8 mouse cellular contexts compared by ENCODE assay signal in the genomic region with DNA sequence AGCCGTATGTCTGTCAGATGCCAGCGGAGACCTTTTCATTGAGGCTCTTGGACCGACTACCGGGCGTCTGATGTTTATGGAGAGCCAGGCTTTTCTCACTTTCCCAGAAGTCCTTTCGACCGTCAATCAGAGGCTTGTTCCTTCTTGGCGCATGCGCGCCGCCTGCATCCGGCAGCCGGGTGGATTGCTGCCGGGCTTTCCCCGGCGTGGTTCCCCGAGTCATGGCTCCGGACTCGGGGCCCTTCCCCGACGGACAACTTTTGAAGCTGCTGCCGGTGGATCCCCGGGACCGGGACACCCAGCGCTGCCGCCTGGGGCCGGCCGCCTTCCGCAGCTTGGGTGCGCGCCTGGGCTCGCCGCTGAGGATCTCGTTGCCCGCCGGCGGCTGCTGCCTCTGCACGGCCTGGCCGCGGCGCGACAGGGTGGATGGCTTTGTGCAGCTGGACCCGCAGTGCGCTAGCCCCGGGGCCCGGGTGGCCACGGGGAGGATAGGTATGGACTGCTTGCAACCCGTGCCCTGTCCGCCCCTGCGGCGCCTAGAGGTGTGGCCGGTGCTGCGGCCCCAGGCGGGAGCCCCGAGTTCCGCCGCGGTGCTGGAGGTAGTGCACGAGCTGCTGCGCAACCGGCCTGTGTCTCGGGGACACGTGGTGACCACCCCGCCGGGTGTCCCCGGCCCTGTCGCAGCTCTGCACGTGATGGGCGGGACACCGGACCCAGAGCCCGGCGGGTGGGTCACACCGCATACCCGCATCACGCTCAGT. TPM values are rescaled to one million over a fixed set of nuclear protein-coding genes. Genes with fewer than 3 reads are reported as not detected.
DNase-seq lines count a peak whose midpoint lies in the region; ATAC-seq lines count a peak whose summit lies in the region.

No protein-coding gene starts in this region.

- peak overlapping the region; percentile 90 for H3K9ac ChIP-seq in embryonic facial prominence, embryonic 12.5 days
- H3K9ac ChIP-seq in limb, embryonic 12.5 days (replicated peaks) = peak overlapping the region; percentile 94
- H3K9ac ChIP-seq in midbrain, embryonic 14.5 days (replicated peaks; ENCODE audit: low read length) = peak overlapping the region; percentile 91

- WGBS in embryonic facial prominence, embryonic 12.5 days = under 1% methylated on average over 75 of the region's 75 CpGs
- WGBS in limb, embryonic 12.5 days = under 1% methylated on average over 75 of the region's 75 CpGs
- under 1% methylated on average over 75 of the region's 75 CpGs for WGBS in midbrain, embryonic 14.5 days

- peak overlapping the region; percentile 87 for H3K4me3 ChIP-seq in embryonic facial prominence, embryonic 12.5 days
- peak overlapping the region; percentile 96 for H3K4me3 ChIP-seq in limb, embryonic 12.5 days (replicated peaks)
- peak overlapping the region; percentile 99 for H3K4me3 ChIP-seq in midbrain, embryonic 14.5 days (replicated peaks; ENCODE audit: low read depth, low read length)

- DNase-seq in 3T3-L1 (ENCODE audit: low read depth, low spot score) = peak; percentile 93
- peak; percentile 87 for DNase-seq in adrenal gland, postnatal 25 days
- DNase-seq in heart, adult 18-20 months = peak; percentile 89 to 94
- peak; percentile 88 for DNase-seq in kidney, adult 18-20 months
- DNase-seq in midbrain, embryonic 14.5 days = peak; percentile 96
- DNase-seq in spleen, adult 12 weeks (ENCODE audit: low spot score) = peak; percentile 62

- H3K9me3 ChIP-seq in embryonic facial prominence, embryonic 12.5 days = no peaks in the 10 kb centered on the region
- no peaks in the 10 kb centered on the region for H3K9me3 ChIP-seq in limb, embryonic 12.5 days
- H3K9me3 ChIP-seq in midbrain, embryonic 14.5 days (ENCODE audit: control insufficient read depth, low read length) = no peaks in the 10 kb centered on the region

- H3K4me1 ChIP-seq in embryonic facial prominence, embryonic 12.5 days = peaks cover 9% of the 10 kb centered on the region; the same call in 1 of the 2 replicates
- H3K4me1 ChIP-seq in limb, embryonic 12.5 days (replicated peaks) = peaks cover 11% of the 10 kb centered on the region
- H3K4me1 ChIP-seq in midbrain, embryonic 14.5 days (ENCODE audit: control insufficient read depth, insufficient read depth, low read length) = peaks cover 11% of the 10 kb centered on the region

- peaks cover 7% of the 10 kb centered on the region; the same call in 1 of the 2 replicates for H3K27me3 ChIP-seq in embryonic facial prominence, embryonic 12.5 days
- no peaks in the 10 kb centered on the region for H3K27me3 ChIP-seq in limb, embryonic 12.5 days
- H3K27me3 ChIP-seq in midbrain, embryonic 14.5 days (ENCODE audit: control insufficient read depth, insufficient read depth, low read length) = no peaks in the 10 kb centered on the region

- peak overlapping the region; percentile 96 for H3K4me2 ChIP-seq in embryonic facial prominence, embryonic 12.5 days (replicated peaks)
- peak overlapping the region; percentile 96 for H3K4me2 ChIP-seq in limb, embryonic 12.5 days
- peak overlapping the region; percentile 97 for H3K4me2 ChIP-seq in midbrain, embryonic 14.5 days (ENCODE audit: low read length)

- H3K27ac ChIP-seq in embryonic facial prominence, embryonic 12.5 days = peak overlapping the region; percentile 75
- H3K27ac ChIP-seq in limb, embryonic 12.5 days = peak overlapping the region; percentile 80
- peak overlapping the region; percentile 84 for H3K27ac ChIP-seq in midbrain, embryonic 14.5 days (replicated peaks; ENCODE audit: low read depth, low read length)

- ATAC-seq in embryonic facial prominence, embryonic 12.5 days (ENCODE audit: insufficient number of reproducible peaks, insufficient read depth, low FRiP score, low TSS enrichment) = peak; percentile 78
- peak; percentile 76 for ATAC-seq in limb, embryonic 12.5 days (ENCODE audit: insufficient number of reproducible peaks, insufficient read depth, low FRiP score, low TSS enrichment, low read depth)
- peak; percentile 85 for ATAC-seq in midbrain, embryonic 14.5 days (ENCODE audit: low FRiP score, low TSS enrichment)

- H3K36me3 ChIP-seq in embryonic facial prominence, embryonic 12.5 days = peaks cover 16% of the 10 kb centered on the region; the same call in 1 of the 2 replicates
- H3K36me3 ChIP-seq in limb, embryonic 12.5 days = peaks cover 22% of the 10 kb centered on the region
- peaks cover 18% of the 10 kb centered on the region for H3K36me3 ChIP-seq in midbrain, embryonic 14.5 days (ENCODE audit: control insufficient read depth, insufficient read depth, low read length)

RNA-seq across cellular contexts. Expression of a gene that starts 6.1 kb away (rescaled TPM):
- 0.70 TPM in 1 of 2 replicates, not detected in the other for total RNA-seq in adrenal gland, postnatal 25 days (2021)
- 0.60 and 0.64 TPM in 2 replicates for polyA plus RNA-seq in embryonic facial prominence, embryonic 12.5 days (2016; fragmentation: Nextera tagmentation; extraction: Ambion mirVana)
- total RNA-seq in heart, adult 18-20 months (2021) = under 1 TPM; 0.41 to 0.60 TPM
- polyA plus RNA-seq in limb, embryonic 12.5 days (2016; fragmentation: Nextera tagmentation; extraction: Ambion mirVana) = 0.41 and 0.47 TPM in 2 replicates
- polyA plus RNA-seq in midbrain, embryonic 14.5 days (2014; fragmentation: Nextera tagmentation; extraction: Ambion mirVana) = 0.32 and 0.76 TPM in 2 replicates

RNA-seq across cellular contexts. Expression of a gene that starts 19.5 kb away (rescaled TPM):
- 2.0 and 5.0 TPM in 2 replicates for total RNA-seq in adrenal gland, postnatal 25 days (2021)
- 15.9 and 16.9 TPM in 2 replicates for polyA plus RNA-seq in embryonic facial prominence, embryonic 12.5 days (2016; fragmentation: Nextera tagmentation; extraction: Ambion mirVana)
- total RNA-seq in heart, adult 18-20 months (2021) = 1 to 10 TPM; 3.1 to 3.2 TPM
- polyA plus RNA-seq in limb, embryonic 12.5 days (2016; fragmentation: Nextera tagmentation; extraction: Ambion mirVana) = 19.6 and 20.5 TPM in 2 replicates
- polyA plus RNA-seq in midbrain, embryonic 14.5 days (2014; fragmentation: Nextera tagmentation; extraction: Ambion mirVana) = 27.8 and 39.6 TPM in 2 replicates

Comparison
In these comparisons a context has a peak if more than half of its experiments do, and no peak if none do; other contexts are left out.
1. Peak in every context shown above with its lines: DNase-seq, ATAC-seq, H3K4me3 ChIP-seq and H3K27ac ChIP-seq.